Mouse (Mus musculus): Measurements from ENCODE around the gene Gucd1.
A peak's percentile ranks its signal among the peaks of the same experiment; 100 is the strongest.
"Not testable (repeated sequence)": the region's sequence is repeated elsewhere in the genome, so short reads cannot be mapped to it uniquely, and the experiment has no call there.

Gucd1 gene

GRCm38 (mm10) chr10:75373655-75374351 lies 144.0 kb downstream of the Gucd1 start:
- DNase-seq (ENCODE audit: low spot score in 2 of 2), result peak in 1 of 2 experiments; percentile 30

- DNase-seq (ENCODE audit: low spot score in 2 of 2), result no peak
These were observed 152.5 kb downstream of the Gucd1 start for GRCm38 (mm10) chr10:75365231-75365633.

GRCm38 (mm10) chr10:75364796-75365195 lies 153.0 kb downstream of the Gucd1 start:
- no peak for DNase-seq (ENCODE audit: low spot score in 2 of 2)

GRCm38 (mm10) chr10:75364214-75364690 lies 153.5 kb downstream of the Gucd1 start:
- peak; percentile 29 to 66 for DNase-seq (ENCODE audit: low spot score in 2 of 2)

GRCm38 (mm10) chr10:75355341-75355740 lies 162.4 kb downstream of the Gucd1 start:
- DNase-seq (ENCODE audit: low spot score in 2 of 2), result no peak

- DNase-seq (ENCODE audit: low spot score in 2 of 2), result not testable (repeated sequence)
These were observed 163.9 kb downstream of the Gucd1 start for GRCm38 (mm10) chr10:75353838-75354241.

- no peak for DNase-seq (ENCODE audit: low spot score in 2 of 2)
These were observed 165.2 kb downstream of the Gucd1 start for GRCm38 (mm10) chr10:75352541-75352940.

GRCm38 (mm10) chr10:75350564-75350963 lies 167.2 kb downstream of the Gucd1 start:
- no peak for DNase-seq (ENCODE audit: low spot score in 2 of 2)

- no peak for DNase-seq (ENCODE audit: low spot score in 2 of 2)
These were observed 172.5 kb downstream of the Gucd1 start for GRCm38 (mm10) chr10:75345265-75345664.

- not testable (repeated sequence) for DNase-seq (ENCODE audit: low spot score in 2 of 2)
These were observed 173.2 kb downstream of the Gucd1 start for GRCm38 (mm10) chr10:75344563-75344962.

- no peak for DNase-seq (ENCODE audit: low spot score in 2 of 2)
These were observed 175.8 kb downstream of the Gucd1 start for GRCm38 (mm10) chr10:75341936-75342335.

- no peak for DNase-seq (ENCODE audit: low spot score in 2 of 2)
These were observed 178.4 kb downstream of the Gucd1 start for GRCm38 (mm10) chr10:75339377-75339776.

GRCm38 (mm10) chr10:75338852-75339251 lies 178.9 kb downstream of the Gucd1 start:
- DNase-seq (ENCODE audit: low spot score in 2 of 2), result no peak

- DNase-seq (ENCODE audit: low spot score in 2 of 2), result no peak
These were observed 180.5 kb downstream of the Gucd1 start for GRCm38 (mm10) chr10:75337231-75337630.

- DNase-seq (ENCODE audit: low spot score in 2 of 2), result no peak
These were observed 182.7 kb downstream of the Gucd1 start for GRCm38 (mm10) chr10:75335075-75335474.

GRCm38 (mm10) chr10:75334175-75334574 lies 183.6 kb downstream of the Gucd1 start:
- no peak for DNase-seq (ENCODE audit: low spot score in 2 of 2)

- DNase-seq (ENCODE audit: low spot score in 2 of 2), result no peak
These were observed 184.5 kb downstream of the Gucd1 start for GRCm38 (mm10) chr10:75333176-75333776.

- no peak for DNase-seq (ENCODE audit: low spot score in 2 of 2)
These were observed 185.5 kb downstream of the Gucd1 start for GRCm38 (mm10) chr10:75332268-75332667.

- no peak for DNase-seq (ENCODE audit: low spot score in 2 of 2)
These were observed 189.5 kb downstream of the Gucd1 start for GRCm38 (mm10) chr10:75328201-75328704.

GRCm38 (mm10) chr10:75327081-75327480 lies 190.7 kb downstream of the Gucd1 start:
- no peak for DNase-seq (ENCODE audit: low spot score in 2 of 2)

GRCm38 (mm10) chr10:75326553-75326952 lies 191.2 kb downstream of the Gucd1 start:
- no peak for DNase-seq (ENCODE audit: low spot score in 2 of 2)

GRCm38 (mm10) chr10:75325821-75326220 lies 192.0 kb downstream of the Gucd1 start:
- no peak for DNase-seq (ENCODE audit: low spot score in 2 of 2)

- no peak for DNase-seq (ENCODE audit: low spot score in 2 of 2)
These were observed 193.4 kb downstream of the Gucd1 start for GRCm38 (mm10) chr10:75324391-75324790.

Measured in cerebellum, postnatal 4 days (tissue).